ENCODE assay signal across 8 mouse cellular contexts in the genomic region with DNA sequence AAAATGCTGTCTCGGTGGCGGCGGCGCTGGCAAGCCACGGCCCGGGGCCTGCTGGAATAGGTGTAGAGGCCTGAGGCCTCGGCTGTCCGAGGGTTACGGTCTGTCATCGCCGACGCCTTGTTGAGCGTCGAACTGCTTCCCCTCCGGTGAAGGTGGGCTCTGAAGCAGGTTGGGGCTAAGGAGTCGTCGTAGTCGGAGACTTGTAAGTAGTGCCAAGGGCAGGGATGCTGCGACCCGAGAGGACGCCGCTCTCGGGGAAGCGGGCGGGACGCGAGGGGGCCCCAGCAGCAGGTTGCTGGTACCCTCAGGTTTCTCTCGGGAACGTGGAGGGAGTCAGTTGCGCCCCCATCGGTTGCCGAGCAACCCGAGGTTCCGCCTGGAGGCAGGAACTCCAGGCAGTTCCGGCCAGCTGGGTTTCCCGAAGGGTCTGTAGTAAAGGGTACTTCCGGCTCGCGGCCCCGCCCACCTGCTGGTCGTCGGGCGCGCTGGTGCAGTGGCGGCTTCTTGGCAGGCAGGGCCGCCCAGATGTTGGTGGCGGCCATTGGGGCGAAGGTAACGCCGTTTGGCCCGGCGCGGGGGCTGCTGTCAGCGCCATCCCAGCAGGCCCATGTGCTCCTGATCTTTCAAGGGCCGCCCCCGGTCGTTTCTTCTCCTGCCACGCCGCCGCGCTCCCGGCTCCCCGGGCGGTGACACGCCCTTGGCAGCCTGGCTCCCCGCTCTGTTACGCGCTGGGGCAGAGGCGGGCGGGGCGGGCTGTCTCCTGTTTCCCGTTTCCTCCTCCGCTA. TPM values are rescaled to one million over a fixed set of nuclear protein-coding genes. Genes with fewer than 3 reads are reported as not detected.
DNase-seq lines count a peak whose midpoint lies in the region; ATAC-seq lines count a peak whose summit lies in the region.
"Not testable (repeated sequence)": the region's sequence is repeated elsewhere in the genome, so short reads cannot be mapped to it uniquely, and the experiment has no call there.

A gene (minus strand): TSS at position 699 of the 785 bp plus-strand sequence.

- peak; percentile 97 for ATAC-seq in hindbrain, embryonic 15.5 days (ENCODE audit: low FRiP score, low read depth)

- H3K9ac ChIP-seq in hindbrain, embryonic 15.5 days: peak within 1 kb of the TSS; percentile 58

- H3K4me3 ChIP-seq in hindbrain, embryonic 15.5 days: peak within 1 kb of the TSS; percentile 61

- H3K27me3 ChIP-seq in hindbrain, embryonic 15.5 days: not testable (repeated sequence)

- H3K4me1 ChIP-seq in hindbrain, embryonic 15.5 days (replicated peaks): not testable (repeated sequence)

- not testable (repeated sequence) for H3K9me3 ChIP-seq in hindbrain, embryonic 15.5 days

- H3K36me3 ChIP-seq in hindbrain, embryonic 15.5 days: not testable (repeated sequence)

- H3K27ac ChIP-seq in hindbrain, embryonic 15.5 days (replicated peaks): peak within 1 kb of the TSS; percentile 91

- WGBS in hindbrain, embryonic 15.5 days: under 1% methylated on average over 66 of the region's 73 CpGs

- DNase-seq in R1 (ENCODE audit: low read depth, low spot score): peak; percentile 77
- peak; percentile 61 to 82 for DNase-seq in cerebellum, postnatal 4 days (ENCODE audit: low spot score in 2 of 2)
- DNase-seq in gastrocnemius, adult 18-20 months (ENCODE audit: low spot score): peak; percentile 78
- DNase-seq in left cerebral cortex, adult 11 months (ENCODE audit: low spot score): peak; percentile 76
- peak; percentile 89 for DNase-seq in lung, postnatal 36 days
- DNase-seq in retina, postnatal 1 day: peak; percentile 92
- peak; percentile 81 for DNase-seq in thymus, postnatal 4 days

- H3K4me2 ChIP-seq in hindbrain, embryonic 15.5 days: peak within 1 kb of the TSS; percentile 64

RNA-seq across cellular contexts. Expression of the gene that starts here (rescaled TPM):
- total RNA-seq in gastrocnemius, adult 18-20 months (2021): 10 to 100 TPM; 25.4 to 26.9 TPM
- polyA plus RNA-seq in hindbrain, embryonic 15.5 days (2015; fragmentation: Nextera tagmentation; extraction: Ambion mirVana): 56.3 and 57.6 TPM in 2 replicates

Comparison
In these comparisons a context has a peak if more than half of its experiments do, and no peak if none do; other contexts are left out.
1. Peak in every context shown above with its lines: DNase-seq, ATAC-seq, H3K4me3 ChIP-seq and H3K27ac ChIP-seq.